Mouse (Mus musculus): Measurements from ENCODE around the gene Gm42674. TPM values are rescaled to one million over a fixed set of nuclear protein-coding genes. Genes with fewer than 3 reads are reported as not detected.

Gm42674 gene
- total RNA-seq, 4 experiments from 2014 or later, result not detected

- DNase-seq (ENCODE audit: low spot score), result no peak
Observed at GRCm38 (mm10) chr3:90598212-90598611, 3.5 kb upstream of the Gm42674 start.

- DNase-seq (ENCODE audit: low spot score), result no peak
Observed at GRCm38 (mm10) chr3:90599401-90599800, 2.3 kb upstream of the Gm42674 start.

- DNase-seq (ENCODE audit: low spot score), result no peak
Observed at GRCm38 (mm10) chr3:90600036-90600435, 1.7 kb upstream of the Gm42674 start.

- no peak for DNase-seq (ENCODE audit: low spot score)
Observed at GRCm38 (mm10) chr3:90600458-90601195, 1.1 kb upstream of the Gm42674 start.

GRCm38 (mm10) chr3:90603623-90604022, 1.9 kb downstream of the Gm42674 start, which contains the start of gene S100a4:
Gene S100a4, plus strand, starts transcription at chr3:90603771.
- no peak for DNase-seq (ENCODE audit: low spot score)

GRCm38 (mm10) chr3:90604416-90604815, 2.7 kb downstream of the Gm42674 start:
- DNase-seq (ENCODE audit: low spot score), result peak; percentile 88

GRCm38 (mm10) chr3:90605049-90605448, 3.3 kb downstream of the Gm42674 start:
- no peak for DNase-seq (ENCODE audit: low spot score)

GRCm38 (mm10) chr3:90605736-90606135, 4.0 kb downstream of the Gm42674 start:
- DNase-seq (ENCODE audit: low spot score), result no peak

GRCm38 (mm10) chr3:90606185-90606584, 4.5 kb downstream of the Gm42674 start:
- DNase-seq (ENCODE audit: low spot score), result no peak

- DNase-seq (ENCODE audit: low spot score), result no peak
Observed at GRCm38 (mm10) chr3:90607361-90607760, 5.7 kb downstream of the Gm42674 start.

- no peak for DNase-seq (ENCODE audit: low spot score)
Observed at GRCm38 (mm10) chr3:90608223-90608622, 6.5 kb downstream of the Gm42674 start, which contains the start of gene S100a5. Gene S100a5, plus strand, starts transcription at chr3:90608523.

- no peak for DNase-seq (ENCODE audit: low spot score)
Observed at GRCm38 (mm10) chr3:90609102-90609501, 7.4 kb downstream of the Gm42674 start.

- no peak for DNase-seq (ENCODE audit: low spot score)
Observed at GRCm38 (mm10) chr3:90611494-90611893, 9.8 kb downstream of the Gm42674 start.

GRCm38 (mm10) chr3:90612061-90612460, 10.4 kb downstream of the Gm42674 start:
- DNase-seq (ENCODE audit: low spot score), result no peak

GRCm38 (mm10) chr3:90612728-90613291, 11.1 kb downstream of the Gm42674 start, which contains the start of gene S100a6:
Gene S100a6, plus strand, starts transcription at chr3:90612882.
- peak; percentile 75 for DNase-seq (ENCODE audit: low spot score)

GRCm38 (mm10) chr3:90613461-90614147, 11.9 kb downstream of the Gm42674 start:
- no peak for DNase-seq (ENCODE audit: low spot score)

- no peak for DNase-seq (ENCODE audit: low spot score)
Observed at GRCm38 (mm10) chr3:90614148-90614530, 12.4 kb downstream of the Gm42674 start.

GRCm38 (mm10) chr3:90614611-90615251, 13.0 kb downstream of the Gm42674 start:
- DNase-seq (ENCODE audit: low spot score), result no peak

- peak; percentile 82 for DNase-seq (ENCODE audit: low spot score)
Observed at GRCm38 (mm10) chr3:90615415-90615814, 13.7 kb downstream of the Gm42674 start.

- DNase-seq (ENCODE audit: low spot score), result no peak
Observed at GRCm38 (mm10) chr3:90615911-90616310, 14.2 kb downstream of the Gm42674 start.

GRCm38 (mm10) chr3:90617586-90617985, 15.9 kb downstream of the Gm42674 start:
- no peak for DNase-seq (ENCODE audit: low spot score)

- DNase-seq (ENCODE audit: low spot score), result no peak
Observed at GRCm38 (mm10) chr3:90621552-90621951, 19.8 kb downstream of the Gm42674 start.

All from heart, adult 8-10 months (tissue).